Mouse (Mus musculus) frontal cortex, postnatal 36 days (tissue): Measurements from ENCODE around the gene Olfm2.
"Not testable (repeated sequence)": the region's sequence is repeated elsewhere in the genome, so short reads cannot be mapped to it uniquely, and the experiment has no call there.

Experiments
- DNase-seq, 2 experiments: peaks; one replicate each; pipeline ENCODE4 v3.0.0; 2022; ENCODE audit warnings: low spot score in 2 of 2

The Olfm2 gene

GRCm38 (mm10) chr9:20696107-20696712, 49.9 kb downstream of the Olfm2 start:
- DNase-seq = no peak

DNA sequence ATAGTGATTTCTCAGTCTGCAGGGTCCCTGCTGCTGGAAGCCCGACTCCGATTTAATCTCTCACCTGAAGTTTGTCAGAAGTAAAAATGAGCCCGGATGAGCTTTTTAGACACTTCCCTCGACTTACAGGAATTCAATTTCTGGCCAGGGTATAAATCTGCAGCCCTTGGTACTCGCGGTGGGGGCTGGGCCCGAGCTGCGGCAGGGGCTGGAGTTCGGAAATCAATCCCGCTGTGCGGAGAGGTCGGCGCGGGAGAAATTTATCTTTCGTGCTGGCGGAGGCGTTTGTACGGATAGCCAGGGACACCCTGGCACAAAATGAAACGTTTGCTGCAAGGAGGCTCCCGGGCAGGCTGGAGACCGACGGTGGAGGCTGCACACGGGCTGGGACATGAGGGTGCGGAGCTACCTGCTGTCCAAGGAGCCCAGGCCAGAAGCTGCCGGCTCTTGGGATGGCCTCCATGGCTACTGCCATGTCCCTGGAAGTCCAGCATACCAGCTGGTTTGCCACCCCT, 51.4 kb downstream of the Olfm2 start:
- DNase-seq = no peak

- DNase-seq = no peak
These were observed 53.3 kb downstream of the Olfm2 start for GRCm38 (mm10) chr9:20692863-20693262.

DNA sequence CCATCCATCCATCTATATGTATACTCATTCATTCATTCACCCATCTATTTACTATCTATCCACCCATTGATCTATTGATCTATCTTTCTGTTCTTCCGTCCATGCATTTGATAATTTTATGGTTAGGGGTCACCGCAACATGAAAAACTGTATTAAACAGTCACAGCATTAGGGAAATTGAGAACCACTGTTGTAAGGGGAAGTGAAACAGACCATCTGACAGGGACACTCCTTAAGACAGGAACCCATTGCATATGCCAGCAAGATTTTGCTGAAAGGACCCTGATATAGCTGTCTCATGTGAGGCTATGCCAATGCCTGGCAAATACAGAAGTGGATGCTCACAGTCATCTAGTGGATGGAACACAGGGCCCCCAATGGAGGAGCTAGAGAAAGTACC, 55.7 kb downstream of the Olfm2 start:
- not testable (repeated sequence) for DNase-seq

DNA sequence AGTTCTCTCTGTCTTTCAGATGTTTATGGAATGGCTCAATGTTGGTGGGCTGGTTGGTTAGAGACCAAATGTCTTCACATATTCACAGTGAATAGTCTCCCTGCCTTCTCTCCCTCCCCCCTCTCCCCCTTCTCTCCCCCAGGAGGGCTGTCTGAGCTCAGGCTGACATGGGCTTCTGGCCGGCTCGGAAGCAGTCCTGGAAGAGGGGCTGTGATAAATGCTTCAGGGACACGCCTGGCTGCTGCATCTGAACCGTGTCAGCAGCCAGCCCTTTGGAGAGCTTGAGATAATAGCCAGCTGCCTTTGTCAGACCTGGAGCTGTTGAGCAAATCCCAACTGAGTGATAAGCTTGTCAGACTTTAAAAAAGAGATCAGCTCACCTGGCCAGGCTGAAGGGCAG, 56.2 kb downstream of the Olfm2 start:
- no peak for DNase-seq

DNA sequence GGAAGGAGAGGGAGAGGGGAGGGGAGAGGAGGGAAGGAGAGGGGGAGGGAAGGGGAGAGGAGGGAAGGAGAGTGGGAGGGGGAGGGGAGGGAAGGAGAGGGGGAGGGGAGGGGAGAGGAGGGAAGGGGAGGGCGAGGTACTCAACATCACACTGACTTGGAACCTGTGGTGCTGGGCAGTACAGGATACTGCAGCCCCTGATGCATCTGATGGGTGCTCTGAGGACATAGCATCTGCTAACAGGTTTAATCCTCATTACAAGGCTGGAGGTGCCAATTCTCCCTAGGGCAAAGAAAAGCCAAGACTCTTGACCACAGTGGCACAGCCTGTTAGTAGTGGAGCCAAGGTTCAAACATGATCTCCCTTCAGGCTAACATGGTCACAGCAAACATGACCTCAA, 56.7 kb downstream of the Olfm2 start:
- no peak for DNase-seq

GRCm38 (mm10) chr9:20685081-20685861, 60.9 kb downstream of the Olfm2 start:
- peak; percentile 69 to 89 for DNase-seq

- no peak for DNase-seq
These were observed 63.8 kb downstream of the Olfm2 start for GRCm38 (mm10) chr9:20682389-20682722.

DNA sequence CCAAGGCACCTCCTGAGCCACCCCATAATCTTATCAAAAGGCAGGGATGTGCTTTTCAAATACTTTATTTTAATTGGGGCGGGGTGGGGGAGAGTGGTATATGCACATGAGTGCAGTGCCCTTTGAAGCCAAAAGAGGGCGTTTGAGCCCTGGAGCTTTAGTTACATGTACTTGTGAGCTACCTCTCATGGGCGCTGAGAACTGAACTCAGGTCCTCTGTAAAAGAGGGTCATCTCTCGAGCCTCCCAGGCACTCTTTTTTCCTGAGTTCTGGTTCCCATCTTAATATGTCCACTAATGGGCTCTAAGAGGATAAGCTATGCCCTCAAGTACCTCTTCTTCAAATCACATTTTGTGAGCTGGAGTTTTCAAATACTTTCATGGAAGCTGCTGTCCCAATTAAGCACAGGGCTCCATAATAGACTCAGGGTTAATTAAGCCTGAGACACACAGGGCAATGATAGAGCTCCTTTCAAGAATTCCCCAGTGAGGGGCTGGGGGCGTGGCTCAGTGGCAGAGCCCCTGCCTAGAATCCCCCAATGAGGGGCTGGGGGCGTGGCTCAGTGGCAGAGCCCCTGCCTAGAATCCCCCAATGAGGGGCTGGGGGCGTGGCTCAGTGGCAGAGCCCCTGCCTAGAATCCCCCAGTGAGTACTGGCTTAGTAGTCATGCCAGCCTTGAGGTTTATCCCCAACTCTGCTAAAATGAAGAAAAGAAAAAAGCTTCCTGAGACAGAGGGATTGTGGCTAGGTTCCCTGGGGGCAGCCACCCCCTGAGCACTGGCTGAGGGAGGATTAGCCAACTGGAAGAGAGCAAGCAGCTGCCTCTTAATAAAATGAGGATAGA, 64.4 kb downstream of the Olfm2 start:
- no peak for DNase-seq

DNA sequence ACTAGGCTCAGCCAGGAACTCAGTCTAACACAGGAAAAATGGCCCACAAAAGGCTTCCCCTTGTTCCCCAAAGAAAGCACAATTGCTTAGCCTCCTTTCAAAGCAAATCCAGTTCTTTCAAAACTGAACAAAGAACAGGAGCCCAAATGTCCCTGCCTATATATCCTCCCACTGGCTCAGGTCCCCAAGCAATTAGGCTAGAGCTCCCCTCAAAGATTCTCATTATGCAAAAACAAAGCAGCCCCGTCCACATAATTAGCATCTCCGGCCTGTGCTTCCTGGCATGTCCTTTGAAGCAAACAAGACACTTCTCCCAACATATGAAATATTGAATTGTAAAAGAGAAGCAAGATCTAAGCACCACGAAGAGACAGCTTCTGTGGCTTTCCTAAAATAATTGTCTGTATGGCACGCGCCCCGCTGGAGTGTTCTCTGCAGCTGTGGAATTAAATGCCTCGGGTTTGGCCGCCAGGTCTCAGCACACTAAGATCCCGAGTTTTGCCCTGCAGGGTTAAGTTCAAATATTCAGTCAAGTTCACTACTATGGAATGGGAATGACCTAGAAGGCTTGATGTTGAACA, 65.7 kb downstream of the Olfm2 start:
- DNase-seq = no peak

DNA sequence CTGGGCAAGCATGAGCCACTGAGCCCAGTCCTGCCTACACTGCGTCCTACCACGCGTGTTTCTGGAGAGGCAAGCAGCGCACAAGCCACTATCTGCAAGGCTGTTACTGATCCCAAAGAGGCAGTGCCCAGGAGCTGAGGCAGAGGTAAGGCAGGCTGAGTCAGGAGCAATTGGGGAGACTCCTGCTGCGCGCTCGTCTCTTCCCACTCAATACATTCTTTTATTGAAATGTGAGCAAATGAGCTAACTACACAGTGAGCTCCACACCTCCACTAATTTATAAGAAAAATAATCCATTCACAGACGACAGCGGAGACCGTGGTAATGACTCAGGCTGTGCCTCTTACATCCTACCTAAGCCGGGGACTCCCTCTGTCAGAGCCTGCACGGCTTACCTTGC, 68.3 kb downstream of the Olfm2 start:
- DNase-seq = no peak

DNA sequence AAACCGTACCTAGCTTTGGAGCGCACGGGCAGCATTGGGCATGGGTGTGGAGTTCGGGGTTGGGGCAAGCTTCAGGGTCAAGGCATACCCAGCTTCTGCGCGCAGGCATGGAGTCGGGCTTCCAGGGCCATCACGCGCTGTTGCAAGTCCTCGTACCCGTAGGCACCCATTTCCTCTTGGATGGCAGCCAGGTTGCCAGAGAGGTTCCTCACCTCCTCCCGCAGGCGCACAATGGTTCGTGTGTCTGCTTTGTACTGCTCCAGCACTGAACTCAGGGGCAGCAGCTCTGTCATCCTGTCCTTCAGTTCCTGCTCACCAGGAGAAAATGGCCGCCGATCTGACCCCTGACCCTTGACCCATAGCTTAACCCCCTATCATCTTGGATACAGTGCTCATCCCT, 74.1 kb downstream of the Olfm2 start:
- DNase-seq = no peak

DNA sequence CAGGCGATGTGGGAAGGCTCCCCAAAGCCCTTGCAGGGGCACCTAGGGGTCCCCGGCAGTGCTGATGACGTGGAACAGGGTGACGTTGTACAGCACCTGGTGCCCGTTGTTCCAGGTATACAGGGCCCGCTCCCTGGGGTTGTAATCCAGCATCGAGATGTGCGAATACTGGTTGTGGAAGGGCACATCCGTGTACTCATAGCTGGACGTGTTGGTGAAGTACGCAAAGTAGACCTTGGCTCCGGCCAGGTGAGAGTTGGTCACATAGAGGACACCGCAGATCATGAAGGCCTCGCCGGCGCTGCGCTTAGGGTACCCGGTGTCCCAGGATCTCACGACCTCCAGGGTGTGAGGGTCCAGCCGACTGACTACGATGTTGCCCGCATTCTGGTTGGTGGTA, 78.1 kb downstream of the Olfm2 start:
- DNase-seq = no peak

DNA sequence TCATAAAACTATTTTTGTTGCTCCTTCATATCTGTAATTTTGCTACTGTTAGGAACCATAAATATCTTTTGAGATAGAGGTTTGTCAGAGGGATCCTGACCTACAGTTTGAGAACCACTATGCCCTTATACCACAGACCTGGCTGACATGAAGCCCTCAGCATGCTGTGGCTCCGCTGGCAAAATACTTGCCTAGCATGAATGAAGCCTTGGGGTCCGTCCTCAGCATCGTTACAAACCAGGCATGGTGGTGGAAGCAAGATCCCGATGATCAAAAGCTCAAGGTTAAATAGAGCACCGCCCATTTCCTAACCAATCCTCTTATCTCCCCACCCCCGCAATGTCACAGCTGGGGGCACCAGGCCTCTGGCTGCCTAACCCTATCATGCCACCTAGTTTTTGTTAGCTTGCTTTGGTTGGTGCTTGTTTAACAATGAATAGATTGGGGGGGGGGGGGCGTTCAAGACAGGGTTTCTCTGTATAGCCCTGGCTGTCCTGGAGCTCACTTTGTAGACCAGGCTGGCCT, 79.6 kb downstream of the Olfm2 start:
- DNase-seq = no peak

GRCm38 (mm10) chr9:20665925-20666324, 80.2 kb downstream of the Olfm2 start:
- no peak for DNase-seq

DNA sequence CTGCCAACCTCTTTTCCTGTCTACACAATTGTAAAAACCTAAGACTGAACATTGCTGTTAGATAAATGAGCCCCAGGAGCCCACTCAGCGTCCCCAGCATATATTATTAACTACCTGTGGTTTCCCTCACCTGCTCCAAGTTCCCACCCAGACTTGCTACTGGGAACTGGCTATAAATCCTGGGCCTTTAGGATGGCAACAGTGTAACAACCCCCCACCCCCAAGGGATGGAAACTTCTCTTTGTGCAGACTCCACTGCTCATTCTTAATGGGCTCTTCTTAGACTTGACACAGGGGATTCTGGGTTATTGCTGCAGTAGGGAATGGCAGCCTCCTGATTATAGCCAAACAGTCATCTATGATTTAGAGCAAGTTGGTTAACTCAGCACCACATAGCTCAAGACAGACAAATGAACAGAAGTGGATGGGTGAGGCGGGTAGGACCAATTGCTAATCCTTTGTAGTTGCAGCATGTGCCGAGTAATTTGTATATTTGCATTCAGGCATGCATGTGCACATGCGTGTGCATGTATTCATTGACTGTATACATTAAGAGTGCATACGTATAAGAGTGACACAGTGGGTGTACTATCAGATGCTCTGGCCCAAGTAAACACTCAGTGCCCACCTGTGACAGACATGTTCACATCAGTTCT, 81.0 kb downstream of the Olfm2 start:
- DNase-seq = no peak

DNA sequence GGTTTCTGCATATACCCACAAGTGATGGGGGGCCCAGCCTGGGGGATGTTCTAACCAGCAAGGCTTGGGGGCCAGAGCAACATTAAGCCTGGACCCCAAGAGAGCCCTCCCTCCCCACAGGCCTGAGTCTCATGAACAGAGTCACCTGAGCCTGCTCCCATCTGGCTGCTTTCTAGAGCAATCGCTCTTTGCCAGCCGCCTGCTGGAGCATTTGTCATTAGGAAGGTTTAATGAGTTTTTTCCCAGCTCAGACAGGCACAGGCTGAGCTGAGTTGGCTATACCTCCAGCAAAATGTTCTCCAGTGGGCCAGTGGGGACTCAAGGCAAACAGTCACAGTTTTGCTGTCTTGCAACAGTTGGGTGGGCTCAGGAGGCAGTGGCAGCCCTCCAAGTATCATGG, 81.8 kb downstream of the Olfm2 start:
- DNase-seq = peak in 1 of 2 experiments; percentile 68

- DNase-seq = peak; percentile 61 to 82
These were observed 82.2 kb downstream of the Olfm2 start for GRCm38 (mm10) chr9:20663956-20664355.

GRCm38 (mm10) chr9:20662874-20663273, 83.3 kb downstream of the Olfm2 start:
- DNase-seq = no peak

DNA sequence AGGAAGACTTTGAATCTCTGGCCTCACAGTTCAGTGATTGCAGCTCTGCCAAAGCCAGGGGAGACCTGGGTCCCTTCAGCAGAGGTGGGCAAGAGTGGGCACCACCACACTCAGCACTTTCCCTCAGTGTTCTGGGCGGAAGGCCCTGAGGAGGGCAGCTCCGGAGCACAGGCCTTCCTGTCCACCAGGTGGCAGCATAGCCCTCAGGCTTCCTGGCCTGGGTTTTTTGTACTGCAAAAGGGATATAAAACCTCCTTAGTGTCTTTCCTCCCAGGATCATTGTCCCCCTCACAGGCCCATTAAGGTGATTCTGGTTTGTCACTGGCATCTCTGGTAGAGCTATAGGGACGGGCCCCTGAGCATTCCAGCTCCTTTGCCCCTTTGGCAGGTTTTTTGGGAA, 83.8 kb downstream of the Olfm2 start:
- DNase-seq = peak; percentile 82 to 90

DNA sequence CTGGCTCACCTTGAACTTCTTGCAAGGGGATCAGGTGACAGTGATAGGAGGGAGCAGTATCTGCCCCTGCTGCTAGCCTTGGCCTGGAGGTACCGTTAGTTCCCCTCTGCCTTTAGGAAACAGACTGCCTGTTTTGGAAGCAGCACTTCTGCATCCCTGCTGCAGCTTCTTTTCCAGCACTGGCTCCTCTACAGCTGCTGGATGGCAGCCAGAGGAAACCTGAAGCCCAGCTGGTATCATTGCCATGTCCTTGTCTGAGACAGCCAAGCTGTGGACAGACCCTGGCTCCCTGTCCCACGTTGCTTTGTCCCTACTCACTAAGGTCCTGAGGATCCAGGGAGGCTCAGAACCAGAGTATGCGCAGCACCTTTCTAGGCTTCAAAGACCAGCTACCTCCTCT, 88.6 kb downstream of the Olfm2 start:
- no peak for DNase-seq
